Mouse (Mus musculus) MEL (cell line): ENCODE results near the gene Ahcyl2. TPM values are rescaled to one million over a fixed set of nuclear protein-coding genes. Genes with fewer than 3 reads are reported as not detected.

Experiments
- DNase-seq: peaks from one replicate; pipeline ENCODE4 v3.0.0; 2011; ENCODE audit warnings: low read depth, low spot score
- H3K27ac ChIP-seq: 2 replicates; pipeline ENCODE4 v1.5.1; 2012; ENCODE audit warnings: low read depth, mild to moderate bottlenecking, control low read depth, low read length, moderate library complexity; ENCODE audit not compliant: control insufficient read depth
- H3K27me3 ChIP-seq, 2 experiments: fragments of 150-350 bp in 1 of 2; sonication (generic) in 1 of 2; 2 replicates each; pipeline ENCODE4 v1.6.1; 2012; ENCODE audit warnings: low read length in 2 of 2, mild to moderate bottlenecking in 2 of 2, improper control_type of control experiment in 1 of 2, moderate library complexity in 1 of 2; ENCODE audit not compliant: insufficient read depth in 2 of 2, control insufficient read depth in 1 of 2
- H3K36me3 ChIP-seq, 2 experiments: 2 replicates each; pipeline ENCODE4 v1.6.1; 2012 to 2014; ENCODE audit warnings: low read length in 2 of 2, improper control_type of control experiment in 1 of 2, inconsistent platforms in 1 of 2, mild to moderate bottlenecking in 1 of 2; ENCODE audit not compliant: insufficient read depth in 2 of 2, control insufficient read depth in 1 of 2
- H3K4me1 ChIP-seq, 2 experiments: fragments of 150-350 bp in 1 of 2; sonication (generic) in 1 of 2; 2 replicates each; pipeline ENCODE4 v1.6.1; 2012; ENCODE audit warnings: low read length in 2 of 2, improper control_type of control experiment in 1 of 2, mild to moderate bottlenecking in 1 of 2; ENCODE audit not compliant: insufficient read depth in 2 of 2, control insufficient read depth in 1 of 2
- H3K4me3 ChIP-seq, 2 experiments: fragments of 150-350 bp in 1 of 2; sonication (generic) in 1 of 2; 2 replicates each; pipeline ENCODE4 v1.5.1; 2012; ENCODE audit warnings: low read depth in 2 of 2, low read length in 2 of 2, mild to moderate bottlenecking in 2 of 2, moderate library complexity in 2 of 2, control low read depth in 1 of 2, improper control_type of control experiment in 1 of 2; ENCODE audit not compliant: control insufficient read depth in 1 of 2, insufficient read depth in 1 of 2
- H3K79me2 ChIP-seq: 2 replicates; pipeline ENCODE4 v1.6.1; 2012; ENCODE audit warnings: mild to moderate bottlenecking, low read length, moderate library complexity; ENCODE audit not compliant: control insufficient read depth, poor library complexity, insufficient read depth
- H3K9ac ChIP-seq: 2 replicates; pipeline ENCODE4 v1.6.1; 2012; ENCODE audit warnings: low read depth, mild to moderate bottlenecking, control low read depth, low read length, moderate library complexity; ENCODE audit not compliant: control insufficient read depth, poor library complexity, severe bottlenecking
- H3K9me3 ChIP-seq: fragments of 150-350 bp; sonication (generic); replicated peaks from 2 replicates; pipeline ENCODE4 v1.6.1; 2012; ENCODE audit warnings: mild to moderate bottlenecking, low read length, improper control_type of control experiment, moderate library complexity; ENCODE audit not compliant: insufficient read depth
- BHLHE40 ChIP-seq: IDR thresholded peaks from 2 replicates; pipeline ENCODE4 v1.6.1; 2012; ENCODE audit warnings: low read depth, mild to moderate bottlenecking, inconsistent platforms, low read length, improper control_type of control experiment, borderline replicate concordance
- E2F4 ChIP-seq: IDR thresholded peaks from 2 replicates; pipeline ENCODE4 v1.6.1; 2011; ENCODE audit warnings: low read depth, low read length, improper control_type of control experiment, borderline replicate concordance
- ELF1 ChIP-seq: IDR thresholded peaks from 2 replicates; pipeline ENCODE4 v1.6.1; 2014; ENCODE audit warnings: low read depth, mild to moderate bottlenecking, inconsistent platforms, low read length, improper control_type of control experiment, moderate library complexity
- EP300 ChIP-seq, 2 experiments: IDR thresholded peaks; 2 replicates each; pipeline ENCODE4 v1.6.1; 2011; ENCODE audit warnings: improper control_type of control experiment in 2 of 2, low read length in 2 of 2, low read depth in 1 of 2, mild to moderate bottlenecking in 1 of 2
- GABPA ChIP-seq: IDR thresholded peaks from 2 replicates; pipeline ENCODE4 v1.6.1; 2012; ENCODE audit warnings: low read depth, mild to moderate bottlenecking, inconsistent platforms, low read length, improper control_type of control experiment, moderate library complexity
- HCFC1 ChIP-seq: IDR thresholded peaks from 2 replicates; pipeline ENCODE4 v1.6.1; 2012; ENCODE audit warnings: low read depth, mild to moderate bottlenecking, inconsistent platforms, low read length, improper control_type of control experiment, moderate library complexity
- KAT2A ChIP-seq: conservative IDR thresholded peaks from 2 replicates; pipeline ENCODE4 v1.6.1; 2012; ENCODE audit warnings: low read depth, low read length, improper control_type of control experiment, inconsistent platforms
- MAFK ChIP-seq: IDR thresholded peaks from 2 replicates; pipeline ENCODE4 v1.6.1; 2011; ENCODE audit warnings: low read depth, mild to moderate bottlenecking, low read length, improper control_type of control experiment, borderline replicate concordance
- MEF2A ChIP-seq: IDR thresholded peaks from 2 replicates; pipeline ENCODE4 v1.6.1; 2014; ENCODE audit warnings: low read depth, mild to moderate bottlenecking, inconsistent platforms, low read length, improper control_type of control experiment; ENCODE audit not compliant: poor library complexity, insufficient replicate concordance, severe bottlenecking; ENCODE audit errors: extremely low read depth
- MXI1 ChIP-seq: IDR thresholded peaks from 2 replicates; pipeline ENCODE4 v1.6.1; 2011; ENCODE audit warnings: mild to moderate bottlenecking, low read depth, low read length, improper control_type of control experiment
- MYB ChIP-seq: IDR thresholded peaks from 2 replicates; pipeline ENCODE4 v1.6.1; 2011; ENCODE audit warnings: mild to moderate bottlenecking, low read depth, low read length, improper control_type of control experiment
- NELFE ChIP-seq: IDR thresholded peaks from 2 replicates; pipeline ENCODE4 v1.6.1; 2011; ENCODE audit warnings: low read depth, low read length, improper control_type of control experiment
- NRF1 ChIP-seq: IDR thresholded peaks from 2 replicates; pipeline ENCODE4 v1.6.1; 2014; ENCODE audit warnings: low read depth, mild to moderate bottlenecking, inconsistent platforms, low read length, improper control_type of control experiment, moderate library complexity; ENCODE audit not compliant: poor library complexity, insufficient read depth, severe bottlenecking
- RAD21 ChIP-seq: IDR thresholded peaks from 2 replicates; pipeline ENCODE4 v1.6.1; 2011; ENCODE audit warnings: mild to moderate bottlenecking, low read depth, low read length, improper control_type of control experiment
- RCOR1 ChIP-seq: IDR thresholded peaks from 2 replicates; pipeline ENCODE4 v1.6.1; 2012; ENCODE audit warnings: low read depth, mild to moderate bottlenecking, inconsistent platforms, low read length, improper control_type of control experiment
- SMC3 ChIP-seq: IDR thresholded peaks from 2 replicates; pipeline ENCODE4 v1.6.1; 2011; ENCODE audit warnings: low read depth, low read length, improper control_type of control experiment
- TBP ChIP-seq: IDR thresholded peaks from 2 replicates; pipeline ENCODE4 v1.8.0; 2011; ENCODE audit warnings: low read depth, low read length, improper control_type of control experiment
- UBTF ChIP-seq: IDR thresholded peaks from 2 replicates; pipeline ENCODE4 v1.6.1; 2012; ENCODE audit warnings: low read depth, mild to moderate bottlenecking, inconsistent platforms, low read length, improper control_type of control experiment, moderate library complexity, borderline replicate concordance; ENCODE audit not compliant: insufficient read depth
- USF2 ChIP-seq, 2 experiments: IDR thresholded peaks; 2 replicates each; pipeline ENCODE4 v1.6.1; 2011 to 2012; ENCODE audit warnings: improper control_type of control experiment in 2 of 2, low read length in 2 of 2, borderline replicate concordance in 1 of 2, inconsistent platforms in 1 of 2, low read depth in 1 of 2, mild to moderate bottlenecking in 1 of 2; ENCODE audit not compliant: insufficient read depth in 1 of 2
- ZNF384 ChIP-seq: IDR thresholded peaks from 2 replicates; pipeline ENCODE4 v1.6.1; 2012; ENCODE audit warnings: low read depth, mild to moderate bottlenecking, inconsistent platforms, low read length, improper control_type of control experiment
- polyA plus RNA-seq, 2 experiments: library from polyadenylated mRNA; stranded (reverse) in 1 of 2; unstranded in 1 of 2; fragments of >175 nt in 1 of 2; fragments of >200 nt in 1 of 2; gene quantifications; 2 replicates each; pipeline versions ENCODE4 v1.2.1 to v1.2.4; 2012; ENCODE audit warnings: low replicate concordance in 2 of 2, low read depth in 1 of 2; ENCODE audit not compliant: insufficient read length in 2 of 2, insufficient read depth in 1 of 2, missing spikeins in 1 of 2
- total RNA-seq: library from RNA; depleted of rRNA; stranded (reverse); fragments of 300-350 nt; gene quantifications from 2 replicates; pipeline ENCODE4 v1.2.3, GENCODE M21; 2012

The Ahcyl2 gene
- total and polyA plus RNA-seq, 3 experiments = 16.9 to 17.0 TPM; not detected in 1

DNA sequence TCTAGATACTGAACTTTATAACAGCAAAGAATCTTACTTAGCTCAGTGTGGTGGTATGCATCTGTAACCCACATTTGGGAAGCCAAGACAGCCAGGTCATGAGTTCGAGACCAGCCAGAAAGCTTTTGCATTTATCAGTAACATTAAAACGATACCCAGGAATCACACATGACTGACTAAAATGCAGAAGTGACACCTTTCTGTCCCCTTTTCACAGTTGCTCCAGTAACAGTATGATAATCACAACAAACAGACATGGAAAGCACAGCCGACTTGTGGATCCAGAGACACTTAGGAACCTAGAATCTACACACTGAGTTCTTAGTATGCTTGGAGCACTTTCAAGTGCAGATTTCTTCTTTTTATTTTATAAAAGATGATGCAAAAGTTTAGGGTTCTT is 113.0 kb downstream of the Ahcyl2 start:
- no peaks in the 10 kb centered on the region for H3K79me2 ChIP-seq
- peak; percentile 26 for DNase-seq
- no peaks in the 10 kb centered on the region for H3K4me1 ChIP-seq
- TF ChIP-seq MXI1 (no peak), RAD21 (no peak), UBTF (no peak), USF2 (IDR thresholded peaks at IDR 0.05; ENCODE audit: borderline replicate concordance in 1 of 2, insufficient read depth in 1 of 2, low read depth in 1 of 2, low read length in 2 of 2) (no peak), EP300 (IDR thresholded peaks at IDR 0.05; ENCODE audit: low read depth in 1 of 2, low read length in 2 of 2) (peak in 1 of 2 experiments; percentile 27; a peak in 1 of 4 replicates), RCOR1 (no peak), E2F4 (no peak)
- no peak overlapping the region for H3K27ac ChIP-seq
- H3K4me3 ChIP-seq = no peak overlapping the region
- no peaks in the 10 kb centered on the region for H3K27me3 ChIP-seq
- H3K9ac ChIP-seq = no peak overlapping the region
- peaks cover 0 to 1% of the 10 kb centered on the region in 2 experiments; a peak in 1 of 4 replicates for H3K36me3 ChIP-seq
- H3K9me3 ChIP-seq = no peaks in the 10 kb centered on the region

DNA sequence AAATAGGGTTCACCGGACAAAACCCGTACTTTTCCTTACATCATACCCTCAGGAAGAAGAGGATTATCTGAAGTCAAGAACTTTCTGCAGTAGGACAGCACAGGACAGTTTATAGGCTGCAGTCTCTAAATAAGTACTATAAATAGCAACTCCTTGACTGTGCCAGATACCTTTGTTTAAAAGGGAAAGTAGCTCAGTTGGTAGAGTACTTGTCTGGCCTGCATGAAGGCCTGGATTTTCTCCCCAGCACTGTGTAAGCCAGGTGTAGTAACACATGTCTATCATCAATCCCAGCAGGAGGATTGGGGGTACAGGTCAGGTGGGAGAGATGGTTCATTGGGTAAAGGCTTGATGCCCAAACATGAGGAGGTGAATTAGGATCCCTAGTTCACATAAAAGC is 114.1 kb downstream of the Ahcyl2 start:
- no peaks in the 10 kb centered on the region for H3K79me2 ChIP-seq
- H3K36me3 ChIP-seq = peaks cover 0 to 1% of the 10 kb centered on the region in 2 experiments; a peak in 1 of 4 replicates
- no peaks in the 10 kb centered on the region for H3K9me3 ChIP-seq
- no peak for DNase-seq
- H3K27ac ChIP-seq = no peak overlapping the region
- H3K27me3 ChIP-seq = no peaks in the 10 kb centered on the region
- TF ChIP-seq KAT2A (no peak), SMC3 (no peak), HCFC1 (no peak), NELFE (no peak), MAFK (no peak), GABPA (no peak), ZNF384 (no peak), TBP (no peak), USF2 (IDR thresholded peaks at IDR 0.05; ENCODE audit: borderline replicate concordance in 1 of 2, insufficient read depth in 1 of 2, low read depth in 1 of 2, low read length in 2 of 2) (no peak), MEF2A (no peak), BHLHE40 (no peak), EP300 (IDR thresholded peaks at IDR 0.05; ENCODE audit: low read depth in 1 of 2, low read length in 2 of 2) (no peak), ELF1 (no peak), NRF1 (no peak), MYB (no peak)
- no peaks in the 10 kb centered on the region for H3K4me1 ChIP-seq
- no peak overlapping the region for H3K4me3 ChIP-seq
- H3K9ac ChIP-seq = no peak overlapping the region
